Mouse (Mus musculus): ENCODE measurements at regions not wholly inside any gene's neighbourhood (a gene's known extent, or its start where the extent isn't known, plus 50 kb on each side); places are given as distances from the start of the nearest gene placed in this dataset.

DNA sequence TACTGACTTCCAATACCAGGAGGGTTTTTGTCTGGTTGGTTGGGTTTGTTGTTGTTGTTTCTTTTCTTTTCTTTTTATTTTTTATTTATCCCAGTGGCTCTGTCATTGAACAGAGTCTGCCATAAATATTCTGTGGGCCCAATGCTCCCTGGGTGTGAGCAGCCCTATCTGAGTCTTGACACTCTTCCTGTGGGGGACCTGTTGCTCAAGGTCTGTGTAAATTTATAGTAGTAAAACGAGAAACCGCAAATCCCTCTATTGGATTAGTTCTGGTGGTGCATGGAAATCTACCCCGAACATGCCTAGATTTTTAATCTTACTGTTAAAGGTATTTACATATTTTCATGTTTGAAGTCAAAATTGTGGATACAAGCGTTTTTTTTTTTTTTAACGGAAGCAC lies 395.2 kb downstream of the Atp23 start:
- H3K27me3 ChIP-seq (ENCODE audit: control insufficient read depth, insufficient read depth, low read length), result no peaks in the 10 kb centered on the region

DNA sequence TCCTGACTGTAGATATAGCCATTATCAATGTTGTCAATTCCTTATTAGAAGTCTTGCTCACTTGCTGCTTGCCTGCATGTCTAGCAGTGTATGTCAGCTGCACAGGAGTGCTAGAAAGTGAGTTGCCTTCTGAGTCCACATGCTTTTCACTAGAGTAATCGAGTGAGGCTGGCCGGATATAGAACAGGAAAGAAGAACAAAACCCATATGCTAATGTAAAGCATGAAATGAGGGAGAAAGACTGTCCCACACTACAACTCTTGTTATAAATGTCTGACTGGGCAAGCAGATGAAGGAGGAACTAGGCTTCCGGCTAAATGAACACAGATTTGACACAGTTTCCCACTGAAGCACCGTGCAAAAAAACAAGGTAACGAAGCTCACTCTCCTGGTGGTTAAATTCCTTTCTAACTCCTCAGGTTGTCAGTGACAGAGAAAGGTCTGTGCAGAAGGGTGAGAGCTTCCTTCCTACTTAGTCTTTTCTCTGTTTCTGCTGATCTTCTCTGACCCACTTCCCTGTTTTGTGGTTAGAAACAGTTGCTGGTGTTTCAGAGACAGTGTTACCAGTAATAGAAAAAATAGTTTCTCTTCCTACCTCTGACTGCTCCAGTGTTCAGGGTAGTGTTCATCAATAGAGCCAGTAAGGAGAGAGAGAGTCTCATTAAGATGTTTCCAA lies 399.0 kb downstream of the Atp23 start:
- H3K4me3 ChIP-seq (ENCODE audit: low read depth, low read length), result no peak overlapping the region
- 66% methylated on average over 5 of the region's 5 CpGs for WGBS
- no peak overlapping the region for H3K9ac ChIP-seq (replicated peaks; ENCODE audit: low read depth, low read length)
- no peaks in the 10 kb centered on the region for H3K9me3 ChIP-seq (replicated peaks; ENCODE audit: control insufficient read depth, low read length)
- H3K4me1 ChIP-seq (ENCODE audit: control insufficient read depth, insufficient read depth), result no peaks in the 10 kb centered on the region
- no peak for TF ChIP-seq EP300 (IDR thresholded peaks at IDR 0.05; ENCODE audit: low read depth)
- TF ChIP-seq CTCF (IDR thresholded peaks at IDR 0.05; ENCODE audit: low read depth), result no peak
- DNase-seq (ENCODE audit: low spot score) (no peak), ATAC-seq (ENCODE audit: insufficient read depth, low read depth) (no peak)
- H3K27ac ChIP-seq (ENCODE audit: low read depth), result no peak overlapping the region
- H3K27me3 ChIP-seq (ENCODE audit: control insufficient read depth, insufficient read depth, low read length), result no peaks in the 10 kb centered on the region
- H3K36me3 ChIP-seq (replicated peaks; ENCODE audit: control insufficient read depth, insufficient read depth, low read length), result no peaks in the 10 kb centered on the region
- H3K4me2 ChIP-seq (ENCODE audit: low read depth, low read length), result no peak overlapping the region

More for the DNA sequence above, 395.2 kb downstream of the Atp23 start:
- Histone ChIP-seq H3K9ac (replicated peaks; ENCODE audit: low read depth, low read length) (no peak overlapping the region), H3K36me3 (replicated peaks; ENCODE audit: control insufficient read depth, insufficient read depth, low read length) (no peaks in the 10 kb centered on the region), H3K9me3 (replicated peaks; ENCODE audit: control insufficient read depth, low read length) (no peaks in the 10 kb centered on the region), H3K27ac (ENCODE audit: low read depth) (no peak overlapping the region), H3K4me1 (ENCODE audit: control insufficient read depth, insufficient read depth) (no peaks in the 10 kb centered on the region), H3K4me2 (ENCODE audit: low read depth, low read length) (no peak overlapping the region), H3K4me3 (ENCODE audit: low read depth, low read length) (no peak overlapping the region)
- ATAC-seq (ENCODE audit: insufficient read depth, low read depth) (no peak), DNase-seq (ENCODE audit: low spot score) (no peak)
- no peak for TF ChIP-seq CTCF (IDR thresholded peaks at IDR 0.05; ENCODE audit: low read depth)
- TF ChIP-seq EP300 (IDR thresholded peaks at IDR 0.05; ENCODE audit: low read depth), result no peak
- 77% methylated on average over 5 of the region's 5 CpGs for WGBS

DNA sequence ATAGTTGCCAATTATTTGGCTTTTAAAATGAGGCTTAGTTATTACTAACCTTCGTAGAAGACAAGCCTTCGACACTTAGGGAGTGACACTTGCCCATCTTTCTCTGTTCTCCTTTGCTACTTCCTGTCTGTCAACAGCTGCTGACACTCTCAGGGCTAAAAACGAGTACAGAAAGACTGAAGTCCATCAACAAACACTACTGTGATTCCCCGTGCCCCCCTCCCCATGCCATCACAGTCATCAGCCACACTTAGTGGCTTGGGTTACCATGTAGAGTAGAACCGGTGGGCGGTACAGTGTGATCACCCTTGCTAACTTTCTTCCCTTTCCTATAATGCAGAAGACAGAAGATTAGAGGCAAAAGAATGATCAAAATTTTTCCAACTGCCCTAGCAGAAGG lies 402.4 kb downstream of the Atp23 start:
- no peak overlapping the region for H3K27ac ChIP-seq (ENCODE audit: low read depth)
- no peak overlapping the region for H3K4me2 ChIP-seq (ENCODE audit: low read depth, low read length)
- no peak overlapping the region for H3K9ac ChIP-seq (replicated peaks; ENCODE audit: low read depth, low read length)
- no peaks in the 10 kb centered on the region for H3K27me3 ChIP-seq (ENCODE audit: control insufficient read depth, insufficient read depth, low read length)
- DNase-seq (ENCODE audit: low spot score) (no peak), ATAC-seq (ENCODE audit: insufficient read depth, low read depth) (no peak)
- TF ChIP-seq CTCF (IDR thresholded peaks at IDR 0.05; ENCODE audit: low read depth) (no peak), EP300 (IDR thresholded peaks at IDR 0.05; ENCODE audit: low read depth) (no peak)
- no peaks in the 10 kb centered on the region for H3K9me3 ChIP-seq (replicated peaks; ENCODE audit: control insufficient read depth, low read length)
- no peak overlapping the region for H3K4me3 ChIP-seq (ENCODE audit: low read depth, low read length)
- H3K4me1 ChIP-seq (ENCODE audit: control insufficient read depth, insufficient read depth), result no peaks in the 10 kb centered on the region
- WGBS, result 53% methylated on average over 6 of the region's 6 CpGs
- no peaks in the 10 kb centered on the region for H3K36me3 ChIP-seq (replicated peaks; ENCODE audit: control insufficient read depth, insufficient read depth, low read length)

DNA sequence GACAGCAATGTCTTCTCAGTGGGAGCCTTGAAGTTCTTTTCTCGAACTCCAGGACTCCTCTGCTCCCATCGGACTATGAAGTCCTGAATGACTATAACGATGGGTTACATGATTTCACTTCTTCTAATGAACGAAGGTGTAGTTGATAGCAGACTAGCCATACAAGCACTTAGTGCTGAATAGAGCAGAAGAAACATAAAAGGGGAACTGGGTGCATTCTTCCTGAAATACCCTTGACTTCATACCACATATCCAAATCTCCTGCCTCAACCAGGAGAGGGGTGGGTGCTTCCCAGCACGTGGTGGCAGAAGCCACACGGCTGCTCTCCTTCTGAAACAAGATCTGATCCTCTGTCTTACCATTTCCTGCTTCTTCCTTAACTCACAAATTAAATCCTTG lies 407.4 kb downstream of the Atp23 start:
- Histone ChIP-seq H3K27ac (ENCODE audit: low read depth) (no peak overlapping the region), H3K36me3 (replicated peaks; ENCODE audit: control insufficient read depth, insufficient read depth, low read length) (no peaks in the 10 kb centered on the region), H3K9me3 (replicated peaks; ENCODE audit: control insufficient read depth, low read length) (no peaks in the 10 kb centered on the region), H3K4me3 (ENCODE audit: low read depth, low read length) (no peak overlapping the region), H3K9ac (replicated peaks; ENCODE audit: low read depth, low read length) (no peak overlapping the region), H3K4me1 (ENCODE audit: control insufficient read depth, insufficient read depth) (no peaks in the 10 kb centered on the region), H3K27me3 (ENCODE audit: control insufficient read depth, insufficient read depth, low read length) (no peaks in the 10 kb centered on the region), H3K4me2 (ENCODE audit: low read depth, low read length) (no peak overlapping the region)
- DNase-seq (ENCODE audit: low spot score) (no peak), ATAC-seq (ENCODE audit: insufficient read depth, low read depth) (no peak)
- 75% methylated on average over 6 of the region's 6 CpGs for WGBS
- TF ChIP-seq EP300 (IDR thresholded peaks at IDR 0.05; ENCODE audit: low read depth) (no peak), CTCF (IDR thresholded peaks at IDR 0.05; ENCODE audit: low read depth) (no peak)

DNA sequence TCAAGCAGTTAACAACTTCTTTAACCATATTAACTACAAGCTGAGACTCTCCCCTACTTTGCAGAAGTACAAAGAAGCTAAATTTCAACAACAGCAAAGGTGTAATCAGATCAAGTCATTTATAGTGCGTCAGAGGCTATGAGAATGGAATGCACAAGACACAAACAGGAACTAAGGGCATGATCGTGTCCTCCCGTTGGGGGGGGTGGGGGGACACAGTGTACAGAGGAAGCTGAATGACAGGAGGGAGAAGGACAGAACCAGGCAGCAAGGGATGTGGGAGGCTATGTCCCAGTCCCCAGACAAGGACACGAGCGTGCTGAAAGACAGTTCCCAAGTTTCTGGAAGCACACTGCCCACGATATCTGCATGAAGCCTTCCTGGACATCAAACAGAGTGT lies 408.9 kb downstream of the Atp23 start:
- TF ChIP-seq CTCF (IDR thresholded peaks at IDR 0.05; ENCODE audit: low read depth) (no peak), EP300 (IDR thresholded peaks at IDR 0.05; ENCODE audit: low read depth) (no peak)
- Histone ChIP-seq H3K27me3 (ENCODE audit: control insufficient read depth, insufficient read depth, low read length) (no peaks in the 10 kb centered on the region), H3K9ac (replicated peaks; ENCODE audit: low read depth, low read length) (no peak overlapping the region), H3K4me1 (ENCODE audit: control insufficient read depth, insufficient read depth) (no peaks in the 10 kb centered on the region), H3K36me3 (replicated peaks; ENCODE audit: control insufficient read depth, insufficient read depth, low read length) (no peaks in the 10 kb centered on the region), H3K9me3 (replicated peaks; ENCODE audit: control insufficient read depth, low read length) (no peaks in the 10 kb centered on the region), H3K4me3 (ENCODE audit: low read depth, low read length) (no peak overlapping the region), H3K27ac (ENCODE audit: low read depth) (no peak overlapping the region), H3K4me2 (ENCODE audit: low read depth, low read length) (no peak overlapping the region)
- DNase-seq (ENCODE audit: low spot score), result no peak
- 24% methylated on average over 6 of the region's 6 CpGs for WGBS
- no peak for ATAC-seq (ENCODE audit: insufficient read depth, low read depth)

DNA sequence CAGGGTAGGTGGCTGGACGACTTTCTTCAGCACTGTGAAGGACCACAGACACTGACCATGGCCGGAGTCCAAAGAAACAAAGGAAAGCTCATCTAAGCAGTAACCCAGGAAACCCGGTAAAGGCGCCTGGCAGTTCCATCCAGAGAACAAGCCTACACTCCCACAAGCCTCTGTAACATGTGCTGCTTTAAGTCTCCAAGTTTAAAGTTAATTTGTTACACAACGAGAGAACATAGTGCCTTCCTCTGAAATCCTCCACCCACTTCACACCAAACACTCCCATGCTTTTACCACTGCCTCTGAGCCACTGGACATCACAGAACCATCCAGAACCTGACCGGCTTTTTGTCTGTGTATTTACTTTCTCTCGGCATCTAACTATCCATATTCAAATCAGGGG lies 416.0 kb downstream of the Atp23 start:
- Histone ChIP-seq H3K4me1 (ENCODE audit: control insufficient read depth, insufficient read depth) (no peaks in the 10 kb centered on the region), H3K9ac (replicated peaks; ENCODE audit: low read depth, low read length) (no peak overlapping the region), H3K27ac (ENCODE audit: low read depth) (no peak overlapping the region), H3K4me3 (ENCODE audit: low read depth, low read length) (no peak overlapping the region), H3K9me3 (replicated peaks; ENCODE audit: control insufficient read depth, low read length) (no peaks in the 10 kb centered on the region), H3K4me2 (ENCODE audit: low read depth, low read length) (no peak overlapping the region), H3K36me3 (replicated peaks; ENCODE audit: control insufficient read depth, insufficient read depth, low read length) (no peaks in the 10 kb centered on the region), H3K27me3 (ENCODE audit: control insufficient read depth, insufficient read depth, low read length) (no peaks in the 10 kb centered on the region)
- TF ChIP-seq CTCF (IDR thresholded peaks at IDR 0.05; ENCODE audit: low read depth) (no peak), EP300 (IDR thresholded peaks at IDR 0.05; ENCODE audit: low read depth) (no peak)
- ATAC-seq (ENCODE audit: insufficient read depth, low read depth), result no peak
- 80% methylated on average over 7 of the region's 7 CpGs for WGBS
- DNase-seq (ENCODE audit: low spot score), result no peak

All from heart, postnatal 0 days (tissue).